Mouse (Mus musculus) cerebellum, adult 2 months (tissue): ENCODE data around the gene Spem2. TPM values are rescaled to one million over a fixed set of nuclear protein-coding genes. Genes with fewer than 3 reads are reported as not detected.

Source experiments
- DNase-seq, 2 experiments: peaks; one replicate each; pipeline ENCODE4 v3.0.0; 2021
- H3K27ac ChIP-seq: fragments of 200-500 bp; 2 replicates; pipeline ENCODE4 v1.5.1; 2012; ENCODE audit warnings: low read length, control low read depth, inconsistent platforms; ENCODE audit not compliant: insufficient read depth
- H3K27me3 ChIP-seq: fragments of 200-500 bp; 2 replicates; pipeline ENCODE4 v1.6.1; 2012; ENCODE audit warnings: inconsistent platforms, mild to moderate bottlenecking, low read length, moderate library complexity; ENCODE audit not compliant: control insufficient read depth, insufficient read depth
- H3K4me1 ChIP-seq: fragments of 200-500 bp; 2 replicates; pipeline ENCODE4 v1.6.1; 2011; ENCODE audit warnings: low read length; ENCODE audit not compliant: control insufficient read depth, insufficient read depth
- H3K4me3 ChIP-seq: fragments of 200-500 bp; replicated peaks from 2 replicates; pipeline ENCODE3; 2011; ENCODE audit warnings: mild to moderate bottlenecking, low read depth, low read length, control low read depth; ENCODE audit not compliant: insufficient read depth
- CTCF ChIP-seq: fragments of 200-500 bp; IDR thresholded peaks from 2 replicates; pipeline ENCODE4 v1.5.1; 2011; ENCODE audit warnings: low read depth, mild to moderate bottlenecking, control low read depth, low read length, moderate library complexity, borderline replicate concordance; ENCODE audit not compliant: insufficient read depth
- POLR2A ChIP-seq: fragments of 200-500 bp; IDR thresholded peaks from 2 replicates; pipeline ENCODE4 v1.6.1; 2011; ENCODE audit warnings: low read length, control low read depth, borderline replicate concordance; ENCODE audit not compliant: insufficient read depth
- WGBS: fragments of 180-500 bp; shearing (Covaris S2); methylation state at CpG from one replicate; pipeline ENCODE4 v1.1.7; 2018; 5-methylcytosine and 5-hydroxymethylcytosine counted together
- polyA plus RNA-seq: library from polyadenylated mRNA; depleted of rRNA; stranded (reverse); fragments of >200 nt; gene quantifications from 2 replicates; pipeline ENCODE4 v1.2.3, GENCODE M21; 2012

Spem2 gene
- polyA plus RNA-seq, 1 experiment: not detected

DNA sequence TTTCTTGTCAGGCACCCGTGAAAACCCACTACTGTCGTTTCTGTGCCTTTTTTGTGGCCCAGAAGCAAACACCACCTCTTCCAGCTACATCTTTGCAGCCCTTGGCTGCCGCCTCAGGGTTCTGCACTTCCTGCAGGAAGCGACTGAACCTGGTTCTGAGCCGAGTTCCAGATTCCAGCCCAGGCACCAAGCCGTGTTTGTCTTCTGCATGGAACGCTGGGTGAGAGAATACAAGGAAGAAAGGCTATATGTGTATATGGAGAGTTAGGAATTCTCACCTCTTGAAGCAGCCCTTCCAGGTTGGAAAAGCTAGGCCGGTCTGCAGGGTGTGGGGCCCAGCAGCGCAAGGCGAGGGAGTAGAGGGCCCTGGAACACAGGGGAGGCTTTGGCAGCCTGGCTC lies 36.4 kb upstream of the Spem2 start:
- no peak for DNase-seq
- 77% methylated on average over 10 of the region's 10 CpGs for WGBS
- TF ChIP-seq POLR2A: no peak
- TF ChIP-seq CTCF: no peak
- H3K4me1 ChIP-seq: no peaks in the 10 kb centered on the region
- no peaks in the 10 kb centered on the region for H3K27me3 ChIP-seq
- no peak overlapping the region for H3K4me3 ChIP-seq
- H3K27ac ChIP-seq: no peak overlapping the region

GRCm38 (mm10) chr11:69853994-69854393 lies 35.7 kb upstream of the Spem2 start:
- Histone ChIP-seq H3K27me3 (no peaks in the 10 kb centered on the region), H3K27ac (no peak overlapping the region), H3K4me1 (no peaks in the 10 kb centered on the region), H3K4me3 (no peak overlapping the region)
- WGBS: 65% methylated on average over 7 of the region's 7 CpGs
- DNase-seq: no peak
- TF ChIP-seq POLR2A (no peak), CTCF (no peak)

GRCm38 (mm10) chr11:69850754-69851153 lies 32.5 kb upstream of the Spem2 start:
- H3K4me3 ChIP-seq: no peak overlapping the region
- no peak overlapping the region for H3K27ac ChIP-seq
- WGBS: 68% methylated on average over 8 of the region's 8 CpGs
- no peak for DNase-seq
- no peaks in the 10 kb centered on the region for H3K27me3 ChIP-seq
- no peak for TF ChIP-seq POLR2A
- TF ChIP-seq CTCF: no peak
- peaks cover 14% of the 10 kb centered on the region for H3K4me1 ChIP-seq

GRCm38 (mm10) chr11:69849884-69850283 lies 31.6 kb upstream of the Spem2 start:
- Histone ChIP-seq H3K4me1 (peaks cover 14% of the 10 kb centered on the region), H3K27me3 (no peaks in the 10 kb centered on the region), H3K4me3 (no peak overlapping the region), H3K27ac (no peak overlapping the region)
- TF ChIP-seq CTCF (no peak), POLR2A (no peak)
- WGBS: 94% methylated on average over 15 of the region's 15 CpGs
- DNase-seq: no peak

DNA sequence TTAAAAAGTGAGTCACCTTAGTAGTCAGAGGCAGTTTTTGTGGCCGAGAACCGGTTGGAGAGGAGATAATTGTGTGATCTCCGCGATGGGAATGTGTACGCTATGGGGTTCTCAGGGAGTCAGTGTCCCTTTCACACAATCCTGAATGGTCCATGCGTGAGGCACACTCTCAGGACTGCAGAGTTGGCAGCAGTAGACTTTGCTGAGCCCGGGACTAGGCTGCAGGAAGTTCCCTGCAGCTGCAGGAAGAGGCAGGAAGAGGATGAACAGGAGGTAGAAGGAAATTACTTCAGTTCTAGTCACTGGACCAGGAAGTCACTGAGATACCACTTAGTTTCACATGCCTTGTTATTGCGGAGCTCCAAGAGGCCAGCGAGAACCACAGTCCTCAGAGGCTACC lies 30.9 kb upstream of the Spem2 start:
- H3K4me3 ChIP-seq: no peak overlapping the region
- TF ChIP-seq POLR2A (no peak), CTCF (no peak)
- H3K4me1 ChIP-seq: peaks cover 14% of the 10 kb centered on the region
- DNase-seq: no peak
- no peak overlapping the region for H3K27ac ChIP-seq
- H3K27me3 ChIP-seq: no peaks in the 10 kb centered on the region
- 87% methylated on average over 9 of the region's 9 CpGs for WGBS

- Histone ChIP-seq H3K4me3 (peak overlapping the region; percentile 9), H3K27ac (peak overlapping the region; percentile 29), H3K27me3 (no peaks in the 10 kb centered on the region), H3K4me1 (peaks cover 14% of the 10 kb centered on the region)
- DNase-seq: peak; percentile 76 to 86
- TF ChIP-seq CTCF (no peak), POLR2A (no peak)
- WGBS: 33% methylated on average over 6 of the region's 6 CpGs
Observed at GRCm38 (mm10) chr11:69848021-69848420, 29.8 kb upstream of the Spem2 start.

- Histone ChIP-seq H3K4me1 (peaks cover 14% of the 10 kb centered on the region), H3K4me3 (peak overlapping the region; percentile 61), H3K27ac (peak overlapping the region; percentile 29), H3K27me3 (no peaks in the 10 kb centered on the region)
- DNase-seq: peak; percentile 31 to 52
- 7% methylated on average over 37 of the region's 37 CpGs for WGBS
- no peak for TF ChIP-seq CTCF
- TF ChIP-seq POLR2A: no peak
Observed at GRCm38 (mm10) chr11:69846738-69847688, 28.7 kb upstream of the Spem2 start.

DNA sequence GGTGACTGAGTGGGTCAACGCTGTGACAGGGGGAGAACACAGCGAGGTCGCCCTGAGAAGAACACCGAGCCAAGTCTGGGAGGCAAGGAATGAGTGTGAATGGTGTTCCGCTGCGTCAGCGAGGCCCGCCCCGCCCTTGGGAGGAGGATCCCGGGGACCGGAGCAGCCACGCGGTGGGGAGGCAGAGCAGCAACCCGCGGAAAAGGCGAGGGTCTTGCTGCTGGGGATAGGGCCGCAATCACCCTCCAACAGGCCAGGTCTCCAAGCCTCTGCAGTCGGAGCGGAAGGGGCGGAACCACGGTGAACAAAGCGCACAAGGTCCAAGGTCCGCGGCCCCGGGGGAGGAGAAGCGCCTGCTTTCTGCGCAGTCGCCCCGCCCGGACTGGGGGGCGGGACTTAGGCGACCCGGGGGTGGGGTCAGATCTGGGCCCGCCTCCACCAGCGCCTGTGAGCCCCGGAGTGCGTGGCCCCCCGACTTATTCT lies 28.0 kb upstream of the Spem2 start, which contains the start of gene Plscr3:
TSS of gene Plscr3 (plus strand) at position 179 of the 483 bp plus-strand sequence.
- TF ChIP-seq CTCF (no peak), POLR2A (peak; percentile 73)
- Histone ChIP-seq H3K4me1 (peaks cover 14% of the 10 kb centered on the region), H3K27ac (peak within 1 kb of the TSS; percentile 42), H3K4me3 (peak within 1 kb of the TSS; percentile 61), H3K27me3 (no peaks in the 10 kb centered on the region)
- under 1% methylated on average over 37 of the region's 38 CpGs for WGBS
- DNase-seq: peak; percentile 88 to 92
